In genomic region chr5:126718421-126718820, GRCm38 (mm10) we compare ENCODE assay signal across 23 mouse cellular contexts.
DNase-seq lines count a peak whose midpoint lies in the region; TF ChIP-seq lines count a peak whose summit lies in the region.
"Had no signal": no experiment of that assay in that cellular context is flagged by ENCODE, and none has a peak within 500 bp of the region (broad histone marks: within the 10 kb centered on the region; RNA-seq: fewer than 3 reads in every experiment).

No protein-coding gene starts in this region.

- intact Hi-C loops in left cerebral cortex, adult 2 months (cut with DNase I) = no loop called here
- intact Hi-C loops in left cerebral cortex, postnatal 36 days (cut with DNase I) = no loop called here

- H3K27ac ChIP-seq in left cerebral cortex, adult 2 months = no peak overlapping the region
- no peak overlapping the region for H3K27ac ChIP-seq in MEL (ENCODE audit: control insufficient read depth, low read depth, low read length)
- H3K27ac ChIP-seq: embryonic facial prominence, embryonic 12.5 days; embryonic facial prominence, embryonic 15.5 days; forebrain, embryonic 12.5 days; forebrain, embryonic 15.5 days; heart, embryonic 10.5 days; heart, embryonic 13.5 days; hindbrain, embryonic 12.5 days; hindbrain, embryonic 15.5 days had no signal

- no peaks in the 10 kb centered on the region for H3K9me3 ChIP-seq in MEL (replicated peaks; ENCODE audit: insufficient read depth, low read length)
- H3K9me3 ChIP-seq: embryonic facial prominence, embryonic 12.5 days; embryonic facial prominence, embryonic 15.5 days; forebrain, embryonic 12.5 days; forebrain, embryonic 15.5 days; heart, embryonic 10.5 days; heart, embryonic 13.5 days; hindbrain, embryonic 12.5 days; hindbrain, embryonic 15.5 days had no signal

- no peaks in the 10 kb centered on the region for H3K79me2 ChIP-seq in MEL (ENCODE audit: control insufficient read depth, insufficient read depth, low read length, poor library complexity)

- H3K27me3 ChIP-seq in MEL (ENCODE audit: control insufficient read depth in 1 of 2, insufficient read depth in 2 of 2, low read length in 2 of 2) = no peaks in the 10 kb centered on the region
- H3K27me3 ChIP-seq: embryonic facial prominence, embryonic 12.5 days; embryonic facial prominence, embryonic 15.5 days; forebrain, embryonic 12.5 days; forebrain, embryonic 15.5 days; heart, embryonic 13.5 days; hindbrain, embryonic 12.5 days; hindbrain, embryonic 15.5 days; Patski had no signal

- H3K4me3 ChIP-seq in left cerebral cortex, adult 2 months = no peak overlapping the region
- H3K4me3 ChIP-seq in MEL (ENCODE audit: control insufficient read depth in 1 of 2, insufficient read depth in 1 of 2, low read depth in 2 of 2, low read length in 2 of 2) = no peak overlapping the region
- H3K4me3 ChIP-seq: embryonic facial prominence, embryonic 12.5 days; embryonic facial prominence, embryonic 15.5 days; forebrain, embryonic 12.5 days; forebrain, embryonic 15.5 days; heart, embryonic 10.5 days; heart, embryonic 13.5 days; hindbrain, embryonic 12.5 days; hindbrain, embryonic 15.5 days had no signal

- no peak overlapping the region for H3K9ac ChIP-seq in MEL (ENCODE audit: control insufficient read depth, low read depth, low read length, poor library complexity, severe bottlenecking)
- H3K9ac ChIP-seq: embryonic facial prominence, embryonic 12.5 days; embryonic facial prominence, embryonic 15.5 days; forebrain, embryonic 12.5 days; forebrain, embryonic 15.5 days; heart, embryonic 13.5 days; hindbrain, embryonic 12.5 days; hindbrain, embryonic 15.5 days had no signal

- H3K4me1 ChIP-seq in MEL (ENCODE audit: control insufficient read depth in 1 of 2, insufficient read depth in 2 of 2, low read length in 2 of 2) = no peaks in the 10 kb centered on the region
- H3K4me1 ChIP-seq: embryonic facial prominence, embryonic 15.5 days; forebrain, embryonic 15.5 days; heart, embryonic 10.5 days; heart, embryonic 13.5 days; hindbrain, embryonic 12.5 days; hindbrain, embryonic 15.5 days had no signal

- no peak for TF ChIP-seq EP300 in MEL (IDR thresholded peaks at IDR 0.05; ENCODE audit: low read depth in 1 of 2, low read length in 2 of 2)

- no peak for TF ChIP-seq POLR2A in MEL (IDR thresholded peaks at IDR 0.05; ENCODE audit: control insufficient read depth in 1 of 2, insufficient read depth in 1 of 2, low read depth in 1 of 2, low read length in 2 of 2, poor library complexity in 1 of 2)
- no peak for TF ChIP-seq POLR2A in brain, embryonic 14.5 days (IDR thresholded peaks at IDR 0.05; ENCODE audit: borderline replicate concordance, extremely low read depth, insufficient read depth, insufficient read length, poor library complexity, severe bottlenecking)

- peak; percentile 20 for TF ChIP-seq CTCF in left cerebral cortex, adult 2 months (IDR thresholded peaks at IDR 0.05)
- peak in 2 of 3 experiments; percentile 10 to 19; a peak in 1 of 6 replicates for TF ChIP-seq CTCF in MEL (IDR thresholded peaks at IDR 0.05 in 2 of 3, conservative IDR thresholded peaks at IDR 0.05 in 1 of 3; ENCODE audit: control insufficient read depth in 1 of 3, insufficient read depth in 1 of 3, low read depth in 2 of 3, low read length in 3 of 3, poor library complexity in 1 of 3, severe bottlenecking in 1 of 3)
- peak; percentile 16; the same call in 1 of the 2 replicates for TF ChIP-seq CTCF in brain, embryonic 14.5 days (IDR thresholded peaks at IDR 0.05; ENCODE audit: borderline replicate concordance, extremely low read depth, insufficient read depth, insufficient read length)

- DNase-seq in left cerebral cortex, adult 2 months (ENCODE audit: extremely low spot score in 1 of 2, low spot score in 2 of 2) = no peak
- DNase-seq in left cerebral cortex, postnatal 36 days (ENCODE audit: low spot score in 2 of 2) = no peak
- DNase-seq in MEL (ENCODE audit: low read depth, low spot score) = peak; percentile 3
- DNase-seq in brain, embryonic 14.5 days (ENCODE audit: low read depth) = no peak
- no peak for DNase-seq in thymus, postnatal 4 days
- DNase-seq in ovary, postnatal 10 days (ENCODE audit: low spot score) = no peak
- DNase-seq: adrenal gland, adult 8-10 months; adrenal gland, postnatal 25 days; cerebellum, adult 18-20 months; cerebellum, adult 9-11 months; cerebellum, postnatal 25 days; gastrocnemius, postnatal 25 days; heart, adult 18-20 months; heart, postnatal 14 days had no signal

- TF ChIP-seq RAD21 in MEL (IDR thresholded peaks at IDR 0.05; ENCODE audit: low read depth, low read length) = no peak

- no peaks in the 10 kb centered on the region for H3K36me3 ChIP-seq in MEL (ENCODE audit: control insufficient read depth in 1 of 2, insufficient read depth in 2 of 2, low read length in 2 of 2)
- H3K36me3 ChIP-seq: embryonic facial prominence, embryonic 12.5 days; embryonic facial prominence, embryonic 15.5 days; forebrain, embryonic 12.5 days; forebrain, embryonic 15.5 days; heart, embryonic 10.5 days; heart, embryonic 13.5 days; hindbrain, embryonic 12.5 days; hindbrain, embryonic 15.5 days had no signal

TF ChIP-seq in MEL, 35 proteins besides CTCF, POLR2A, EP300 and RAD21:
- TF ChIP-seq MAFK (IDR thresholded peaks at IDR 0.05; ENCODE audit: borderline replicate concordance, low read depth, low read length) (no peak), ZC3H11A (IDR thresholded peaks at IDR 0.05; ENCODE audit: low read depth, low read length) (no peak), JUND (IDR thresholded peaks at IDR 0.05; ENCODE audit: low read depth, low read length) (no peak), TBP (IDR thresholded peaks at IDR 0.05; ENCODE audit: low read depth, low read length) (no peak), HCFC1 (IDR thresholded peaks at IDR 0.05; ENCODE audit: low read depth, low read length) (no peak), ELF1 (IDR thresholded peaks at IDR 0.05; ENCODE audit: low read depth, low read length) (no peak)
